Mouse (Mus musculus) limb, embryonic 11.5 days (tissue): ENCODE measurements around the gene Heg1. TPM values are rescaled to one million over a fixed set of nuclear protein-coding genes. Genes with fewer than 3 reads are reported as not detected.

Source experiments
- ATAC-seq: fragments of 200-750 bp; cut with Nextera tagmentation; 2 replicates; pipeline ENCODE4 v1.8.0; 2017; ENCODE audit warnings: low read depth; ENCODE audit not compliant: insufficient number of reproducible peaks, low FRiP score, low TSS enrichment
- DNase-seq: peaks from one replicate; pipeline ENCODE4 v3.0.0-alpha.2; 2015; ENCODE audit warnings: low spot score
- H3K27ac ChIP-seq: fragments of 300-500 bp; sonication (generic); replicated peaks from 2 replicates; pipeline ENCODE4 v1.5.1; 2014; ENCODE audit warnings: low read depth, mild to moderate bottlenecking, low read length
- H3K27me3 ChIP-seq: fragments of 300-500 bp; sonication (generic); 2 replicates; pipeline ENCODE4 v1.6.1; 2014; ENCODE audit warnings: mild to moderate bottlenecking, low read length, mixed read lengths; ENCODE audit not compliant: control insufficient read depth, insufficient read depth
- H3K36me3 ChIP-seq: fragments of 300-500 bp; sonication (generic); 2 replicates; pipeline ENCODE4 v1.6.1; 2014; ENCODE audit warnings: mild to moderate bottlenecking, low read length, moderate library complexity, mixed read lengths; ENCODE audit not compliant: control insufficient read depth, insufficient read depth
- H3K4me1 ChIP-seq: fragments of 300-500 bp; sonication (generic); 2 replicates; pipeline ENCODE4 v1.6.1; 2014; ENCODE audit warnings: low read length, mixed read lengths; ENCODE audit not compliant: control insufficient read depth, insufficient read depth
- H3K4me2 ChIP-seq: fragments of 300-500 bp; sonication (generic); 2 replicates; pipeline ENCODE4 v1.6.1; 2014; ENCODE audit warnings: low read depth, mild to moderate bottlenecking, moderate library complexity; ENCODE audit not compliant: severe bottlenecking
- H3K4me3 ChIP-seq: fragments of 300-500 bp; sonication (generic); 2 replicates; pipeline ENCODE4 v1.5.1; 2014; ENCODE audit warnings: low read depth, low read length
- H3K9ac ChIP-seq: fragments of 300-500 bp; sonication (generic); 2 replicates; pipeline ENCODE4 v1.6.1; 2014; ENCODE audit warnings: mild to moderate bottlenecking, low read length
- H3K9me3 ChIP-seq: fragments of 300-500 bp; sonication (generic); 2 replicates; pipeline ENCODE4 v1.6.1; 2016; ENCODE audit warnings: low read length; ENCODE audit not compliant: control insufficient read depth
- WGBS: fragments of 180-500 bp; shearing (Covaris S2); extraction: QIAGEN DNeasy Blood & Tissue Kit; methylation state at CpG from one replicate; pipeline ENCODE4 v1.1.7; 2014; 5-methylcytosine and 5-hydroxymethylcytosine counted together
- polyA plus RNA-seq: library from polyadenylated mRNA; unstranded; fragments of >200 nt; fragmentation: Nextera tagmentation; extraction: Ambion mirVana; gene quantifications from 2 replicates; pipeline ENCODE4 v1.2.1, GENCODE M21; 2014

Heg1 gene
- polyA plus RNA-seq, 1 experiment from 2014 or later, result 11.0 TPM

- Histone ChIP-seq H3K27me3 (no peaks in the 10 kb centered on the region), H3K4me3 (no peak overlapping the region), H3K36me3 (no peaks in the 10 kb centered on the region), H3K9me3 (no peaks in the 10 kb centered on the region), H3K4me2 (no peak overlapping the region), H3K9ac (no peak overlapping the region), H3K4me1 (no peaks in the 10 kb centered on the region), H3K27ac (no peak overlapping the region)
- ATAC-seq (no peak), DNase-seq (no peak)
- 58% methylated on average over 5 of the region's 5 CpGs for WGBS
Observed at GRCm38 (mm10) chr16:33660125-33660524, 24.0 kb upstream of the Heg1 start.

GRCm38 (mm10) chr16:33662841-33663240 is 21.3 kb upstream of the Heg1 start:
- no peak overlapping the region for H3K4me3 ChIP-seq
- WGBS, result 93% methylated on average over 10 of the region's 10 CpGs
- H3K4me2 ChIP-seq, result no peak overlapping the region
- ATAC-seq, result no peak
- no peak overlapping the region for H3K9ac ChIP-seq
- no peaks in the 10 kb centered on the region for H3K4me1 ChIP-seq
- no peaks in the 10 kb centered on the region for H3K9me3 ChIP-seq
- no peak for DNase-seq
- H3K27ac ChIP-seq, result no peak overlapping the region
- no peaks in the 10 kb centered on the region for H3K27me3 ChIP-seq
- no peaks in the 10 kb centered on the region for H3K36me3 ChIP-seq

DNA sequence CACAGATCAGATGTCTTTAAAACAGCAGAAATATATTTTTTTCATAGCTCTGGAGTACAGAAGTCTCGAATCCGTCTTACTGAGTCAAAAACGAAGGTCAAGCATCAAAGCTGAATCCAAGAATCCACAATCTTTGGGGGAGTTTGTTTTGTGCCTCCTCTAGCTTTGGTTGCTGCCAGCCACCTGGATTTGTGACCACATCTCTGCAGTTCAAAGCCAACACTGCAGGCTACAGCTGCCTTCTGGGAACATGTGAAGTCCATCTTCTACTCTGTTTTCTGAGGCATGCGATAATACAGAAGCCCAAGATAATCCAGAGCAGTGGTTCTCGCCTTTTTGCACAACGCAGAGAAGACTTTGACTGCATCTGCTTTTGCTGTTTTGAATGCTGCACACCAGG is 17.9 kb upstream of the Heg1 start:
- Histone ChIP-seq H3K4me2 (no peak overlapping the region), H3K4me1 (no peaks in the 10 kb centered on the region), H3K9ac (no peak overlapping the region), H3K36me3 (no peaks in the 10 kb centered on the region), H3K27ac (no peak overlapping the region), H3K9me3 (no peaks in the 10 kb centered on the region), H3K4me3 (no peak overlapping the region), H3K27me3 (no peaks in the 10 kb centered on the region)
- DNase-seq, result no peak
- ATAC-seq, result no peak
- WGBS, result 87% methylated on average over 6 of the region's 6 CpGs

GRCm38 (mm10) chr16:33666985-33667538 is 17.1 kb upstream of the Heg1 start:
- 89% methylated on average over 4 of the region's 4 CpGs for WGBS
- no peaks in the 10 kb centered on the region for H3K4me1 ChIP-seq
- H3K27me3 ChIP-seq, result no peaks in the 10 kb centered on the region
- no peaks in the 10 kb centered on the region for H3K9me3 ChIP-seq
- ATAC-seq (no peak), DNase-seq (no peak)
- H3K27ac ChIP-seq, result no peak overlapping the region
- no peak overlapping the region for H3K9ac ChIP-seq
- no peak overlapping the region for H3K4me3 ChIP-seq
- no peaks in the 10 kb centered on the region for H3K36me3 ChIP-seq
- no peak overlapping the region for H3K4me2 ChIP-seq

- DNase-seq (no peak), ATAC-seq (no peak)
- Histone ChIP-seq H3K4me1 (no peaks in the 10 kb centered on the region), H3K27ac (no peak overlapping the region), H3K9ac (no peak overlapping the region), H3K4me2 (no peak overlapping the region), H3K36me3 (no peaks in the 10 kb centered on the region), H3K9me3 (no peaks in the 10 kb centered on the region), H3K4me3 (no peak overlapping the region), H3K27me3 (no peaks in the 10 kb centered on the region)
- 86% methylated on average over 2 of the region's 2 CpGs for WGBS
Observed at GRCm38 (mm10) chr16:33668448-33668847, 15.7 kb upstream of the Heg1 start.

DNA sequence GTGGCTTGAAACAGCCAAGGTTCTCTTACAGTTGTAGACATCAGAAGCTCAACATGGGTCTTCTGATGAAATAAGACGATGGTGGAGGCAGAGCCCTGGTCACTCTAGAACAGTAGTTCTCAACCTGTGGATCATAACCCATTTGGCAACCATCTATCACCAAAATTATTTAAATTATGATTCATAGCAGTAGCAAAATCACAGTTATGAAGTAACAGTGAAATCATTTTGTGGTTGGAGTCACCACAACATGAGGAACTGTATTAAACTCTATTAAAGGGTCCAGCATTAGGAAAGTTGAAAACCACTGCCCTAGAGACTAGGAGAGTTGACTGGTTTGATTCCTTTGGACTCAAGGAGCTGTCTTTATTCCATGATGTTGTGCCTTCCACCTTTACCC is 15.1 kb upstream of the Heg1 start:
- DNase-seq (no peak), ATAC-seq (no peak)
- Histone ChIP-seq H3K9ac (no peak overlapping the region), H3K9me3 (no peaks in the 10 kb centered on the region), H3K27ac (no peak overlapping the region), H3K27me3 (no peaks in the 10 kb centered on the region), H3K4me1 (no peaks in the 10 kb centered on the region), H3K4me2 (no peak overlapping the region), H3K36me3 (no peaks in the 10 kb centered on the region), H3K4me3 (no peak overlapping the region)
- WGBS, result 81% methylated on average over 1 of the region's 1 CpGs

GRCm38 (mm10) chr16:33670340-33670739 is 13.8 kb upstream of the Heg1 start:
- H3K9ac ChIP-seq, result no peak overlapping the region

GRCm38 (mm10) chr16:33670933-33671332 is 13.2 kb upstream of the Heg1 start:
- WGBS, result 85% methylated on average over 2 of the region's 2 CpGs
- H3K27me3 ChIP-seq, result no peaks in the 10 kb centered on the region
- no peak overlapping the region for H3K9ac ChIP-seq
- H3K4me1 ChIP-seq, result no peaks in the 10 kb centered on the region
- no peaks in the 10 kb centered on the region for H3K36me3 ChIP-seq
- ATAC-seq (no peak), DNase-seq (no peak)
- H3K4me3 ChIP-seq, result no peak overlapping the region
- H3K9me3 ChIP-seq, result no peaks in the 10 kb centered on the region
- no peak overlapping the region for H3K4me2 ChIP-seq
- no peak overlapping the region for H3K27ac ChIP-seq

More at GRCm38 (mm10) chr16:33670340-33670739, 13.8 kb upstream of the Heg1 start:
- H3K4me2 ChIP-seq, result no peak overlapping the region
- WGBS, result 66% methylated on average over 3 of the region's 3 CpGs
- no peaks in the 10 kb centered on the region for H3K27me3 ChIP-seq
- no peak for DNase-seq
- no peak overlapping the region for H3K27ac ChIP-seq
- ATAC-seq, result no peak
- no peaks in the 10 kb centered on the region for H3K4me1 ChIP-seq
- no peak overlapping the region for H3K4me3 ChIP-seq
- no peaks in the 10 kb centered on the region for H3K36me3 ChIP-seq
- H3K9me3 ChIP-seq, result no peaks in the 10 kb centered on the region

DNA sequence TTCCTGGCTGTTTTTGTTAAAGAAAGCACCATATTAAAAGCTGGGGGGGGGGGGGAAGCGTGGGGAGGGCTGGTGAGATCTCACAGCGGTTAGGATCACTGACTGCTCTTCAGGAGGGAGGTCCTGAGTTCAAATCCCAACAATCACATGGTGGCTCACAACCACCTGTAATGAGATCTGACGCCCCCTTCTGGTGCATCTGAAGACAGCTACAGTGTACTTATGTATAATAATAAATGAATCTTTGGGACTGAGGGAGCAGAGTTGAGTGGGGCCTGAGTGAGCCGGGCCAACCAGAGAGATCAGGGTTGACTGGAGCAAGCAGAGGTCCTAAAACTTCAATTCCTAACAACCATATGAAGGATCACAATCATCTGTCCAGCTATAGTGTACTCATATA is 12.0 kb upstream of the Heg1 start:
- H3K27me3 ChIP-seq, result no peaks in the 10 kb centered on the region
- no peaks in the 10 kb centered on the region for H3K4me1 ChIP-seq
- no peaks in the 10 kb centered on the region for H3K9me3 ChIP-seq
- H3K9ac ChIP-seq, result no peak overlapping the region
- ATAC-seq, result no peak
- DNase-seq, result no peak
- no peak overlapping the region for H3K4me3 ChIP-seq
- 85% methylated on average over 3 of the region's 4 CpGs for WGBS
- H3K27ac ChIP-seq, result no peak overlapping the region
- no peak overlapping the region for H3K4me2 ChIP-seq
- no peaks in the 10 kb centered on the region for H3K36me3 ChIP-seq
